14 mouse cellular contexts compared by ENCODE assay signal in genomic region chr6:37612603-37613284, GRCm38 (mm10).
"Had no signal": no experiment of that assay in that cellular context is flagged by ENCODE, and none has a peak within 500 bp of the region (broad histone marks: within the 10 kb centered on the region; RNA-seq: fewer than 3 reads in every experiment).

No protein-coding gene starts in this region.

- H3K27me3 ChIP-seq: liver, embryonic 12.5 days; midbrain, embryonic 15.5 days; neural tube, embryonic 13.5 days had no signal

- H3K4me1 ChIP-seq: midbrain, embryonic 15.5 days; neural tube, embryonic 13.5 days had no signal

- DNase-seq: kidney, adult 11 months; kidney, postnatal 25 days; right cerebral cortex, adult 18-20 months; right cerebral cortex, postnatal 25 days; thymus, postnatal 36 days had no signal

- H3K4me2 ChIP-seq: liver, embryonic 12.5 days; midbrain, embryonic 11.5 days; midbrain, embryonic 15.5 days; neural tube, embryonic 13.5 days had no signal

- H3K9me3 ChIP-seq: limb, embryonic 10.5 days; liver, embryonic 12.5 days; midbrain, embryonic 15.5 days; neural tube, embryonic 13.5 days had no signal

- H3K36me3 ChIP-seq: limb, embryonic 10.5 days; liver, embryonic 12.5 days; midbrain, embryonic 15.5 days; neural tube, embryonic 13.5 days had no signal

- H3K4me3 ChIP-seq: left cerebral cortex, adult 2 months; limb, embryonic 10.5 days; liver, embryonic 12.5 days; megakaryocyte, embryonic 14.5 days; midbrain, embryonic 15.5 days; neural tube, embryonic 13.5 days had no signal

- H3K9ac ChIP-seq: liver, embryonic 12.5 days; midbrain, embryonic 15.5 days; neural tube, embryonic 13.5 days had no signal

- ATAC-seq: liver, embryonic 12.5 days; lung, postnatal 0 days; midbrain, embryonic 15.5 days had no signal

- H3K27ac ChIP-seq: left cerebral cortex, adult 2 months; limb, embryonic 10.5 days; liver, embryonic 12.5 days; macrophage; midbrain, embryonic 15.5 days; neural tube, embryonic 13.5 days had no signal
